Mouse (Mus musculus) left cerebral cortex, adult 18-20 months (tissue): Measurements from ENCODE around the gene Cfap73. TPM values are rescaled to one million over a fixed set of nuclear protein-coding genes. Genes with fewer than 3 reads are reported as not detected.

ENCODE experiments used
- DNase-seq, 2 experiments: peaks; one replicate each; pipeline ENCODE4 v3.0.0; 2021 to 2022; ENCODE audit warnings: low spot score in 2 of 2, mixed read lengths in 1 of 2
- total RNA-seq, 2 experiments: library from RNA; stranded (reverse); gene quantifications; 2 replicates each; pipeline ENCODE4 v1.2.3; 2021

The Cfap73 gene
- total RNA-seq, 2 experiments from 2014 or later: not detected

GRCm38 (mm10) chr5:120612822-120613604 lies 21.0 kb downstream of the Cfap73 start:
- peak; percentile 100 for DNase-seq

- DNase-seq: peak; percentile 97 to 99
Observed at GRCm38 (mm10) chr5:120612442-120612821, 21.6 kb downstream of the Cfap73 start, which contains the start of the genes Rita1 and Ddx54. TSS of gene Rita1 (minus strand) at chr5:120612589. TSS of gene Ddx54 (plus strand) at chr5:120612739.

GRCm38 (mm10) chr5:120611416-120611815 lies 22.6 kb downstream of the Cfap73 start:
- DNase-seq: no peak

- DNase-seq: no peak
Observed at GRCm38 (mm10) chr5:120610906-120611305, 23.1 kb downstream of the Cfap73 start.

GRCm38 (mm10) chr5:120609246-120609775 lies 24.7 kb downstream of the Cfap73 start:
- DNase-seq: no peak

GRCm38 (mm10) chr5:120607335-120607734 lies 26.7 kb downstream of the Cfap73 start:
- no peak for DNase-seq

GRCm38 (mm10) chr5:120606590-120607200 lies 27.3 kb downstream of the Cfap73 start:
- DNase-seq: no peak

- peak; percentile 91 to 96 for DNase-seq
Observed at GRCm38 (mm10) chr5:120605688-120606087, 28.3 kb downstream of the Cfap73 start.

- no peak for DNase-seq
Observed at GRCm38 (mm10) chr5:120605241-120605661, 28.8 kb downstream of the Cfap73 start.

- DNase-seq: peak; percentile 87 to 91
Observed at GRCm38 (mm10) chr5:120604839-120605238, 29.2 kb downstream of the Cfap73 start.

GRCm38 (mm10) chr5:120603515-120603914 lies 30.5 kb downstream of the Cfap73 start:
- DNase-seq: no peak

GRCm38 (mm10) chr5:120602210-120602609 lies 31.8 kb downstream of the Cfap73 start:
- no peak for DNase-seq

- no peak for DNase-seq
Observed at GRCm38 (mm10) chr5:120600946-120601668, 32.9 kb downstream of the Cfap73 start.

- no peak for DNase-seq
Observed at GRCm38 (mm10) chr5:120599625-120600024, 34.4 kb downstream of the Cfap73 start.

- DNase-seq: no peak
Observed at GRCm38 (mm10) chr5:120594485-120594884, 39.5 kb downstream of the Cfap73 start.

- no peak for DNase-seq
Observed at GRCm38 (mm10) chr5:120592141-120592540, 41.9 kb downstream of the Cfap73 start.

- no peak for DNase-seq
Observed at GRCm38 (mm10) chr5:120590356-120591010, 43.6 kb downstream of the Cfap73 start.

GRCm38 (mm10) chr5:120588569-120589094 lies 45.4 kb downstream of the Cfap73 start, which contains the start of the genes Tpcn1 and Iqcd:
TSS of gene Tpcn1 (minus strand) at chr5:120588673.
TSS of gene Iqcd (plus strand) at chr5:120589016.
- DNase-seq: peak; percentile 98 to 99

- DNase-seq: no peak
Observed at GRCm38 (mm10) chr5:120587940-120588568, 46.0 kb downstream of the Cfap73 start.

- DNase-seq: no peak
Observed at GRCm38 (mm10) chr5:120587616-120587926, 46.5 kb downstream of the Cfap73 start.
